Mouse (Mus musculus) forebrain, embryonic 10.5 days (tissue): Measurements from ENCODE around the gene Pdpr. TPM values are rescaled to one million over a fixed set of nuclear protein-coding genes. Genes with fewer than 3 reads are reported as not detected.
"Not testable (repeated sequence)": the region's sequence is repeated elsewhere in the genome, so short reads cannot be mapped to it uniquely, and the experiment has no call there.

Experiments
- DNase-seq: peaks from one replicate; pipeline ENCODE4 v3.0.0-alpha.2; 2017; ENCODE audit warnings: low spot score; ENCODE audit errors: extremely low spot score
- H3K27ac ChIP-seq: fragments of 300-500 bp; sonication (generic); 2 replicates; pipeline ENCODE4 v1.5.1; 2016; ENCODE audit warnings: mild to moderate bottlenecking
- H3K27me3 ChIP-seq: fragments of 300-500 bp; sonication (generic); 2 replicates; pipeline ENCODE4 v1.6.1; 2016; ENCODE audit warnings: mild to moderate bottlenecking; ENCODE audit not compliant: poor library complexity, severe bottlenecking
- H3K36me3 ChIP-seq: fragments of 300-500 bp; sonication (generic); replicated peaks from 2 replicates; pipeline ENCODE4 v1.6.1; 2016; ENCODE audit warnings: mild to moderate bottlenecking, moderate library complexity
- H3K4me1 ChIP-seq: fragments of 300-500 bp; sonication (generic); 2 replicates; pipeline ENCODE4 v1.6.1; 2016
- H3K4me3 ChIP-seq: fragments of 300-500 bp; sonication (generic); 2 replicates; pipeline ENCODE4 v1.5.1; 2016; ENCODE audit warnings: mild to moderate bottlenecking, moderate library complexity
- H3K9me3 ChIP-seq: fragments of 300-500 bp; sonication (generic); 2 replicates; pipeline ENCODE4 v1.6.1; 2016; ENCODE audit warnings: mild to moderate bottlenecking, moderate library complexity
- WGBS: fragments of 180-500 bp; shearing (Covaris S2); methylation state at CpG from one replicate; pipeline ENCODE4 v1.1.7; 2016; 5-methylcytosine and 5-hydroxymethylcytosine counted together
- polyA plus RNA-seq: library from polyadenylated mRNA; unstranded; fragments of >200 nt; fragmentation: Nextera tagmentation; extraction: Ambion mirVana; gene quantifications from 2 replicates; pipeline ENCODE4 v1.2.1, GENCODE M21; 2016

Pdpr gene
- polyA plus RNA-seq, 1 experiment from 2014 or later: 12.3 TPM

DNA sequence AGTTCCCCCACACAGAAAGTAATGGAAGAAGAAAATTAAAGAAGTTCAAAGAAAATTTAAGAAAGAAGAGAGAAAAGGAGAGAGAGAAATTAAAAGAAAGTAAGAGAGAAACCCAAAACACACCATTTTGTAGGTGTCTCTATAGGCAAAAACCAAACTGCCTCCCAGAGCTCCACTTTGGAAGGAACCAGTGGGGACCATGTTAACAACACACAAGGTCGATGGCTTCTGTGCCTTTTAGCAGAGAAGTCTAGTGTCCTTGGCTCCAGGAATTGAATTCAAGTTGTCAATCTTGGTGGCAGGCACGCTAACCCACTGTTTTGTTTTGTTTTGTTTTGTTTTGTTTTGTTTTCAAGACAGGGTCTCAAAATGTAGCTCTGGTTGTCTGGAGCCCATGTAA is 31.5 kb upstream of the Pdpr start:
- Histone ChIP-seq H3K27me3 (peaks cover 9% of the 10 kb centered on the region; the same call in 1 of the 2 replicates), H3K36me3 (peaks cover 14% of the 10 kb centered on the region), H3K4me3 (peak overlapping the region; percentile 57), H3K27ac (0 out of 2 replicates have a peak overlapping the region, but pooled peaks have one; percentile 86), H3K4me1 (peaks cover 35% of the 10 kb centered on the region), H3K9me3 (no peaks in the 10 kb centered on the region)
- no peak for DNase-seq
- 52% methylated on average over 2 of the region's 2 CpGs for WGBS

DNA sequence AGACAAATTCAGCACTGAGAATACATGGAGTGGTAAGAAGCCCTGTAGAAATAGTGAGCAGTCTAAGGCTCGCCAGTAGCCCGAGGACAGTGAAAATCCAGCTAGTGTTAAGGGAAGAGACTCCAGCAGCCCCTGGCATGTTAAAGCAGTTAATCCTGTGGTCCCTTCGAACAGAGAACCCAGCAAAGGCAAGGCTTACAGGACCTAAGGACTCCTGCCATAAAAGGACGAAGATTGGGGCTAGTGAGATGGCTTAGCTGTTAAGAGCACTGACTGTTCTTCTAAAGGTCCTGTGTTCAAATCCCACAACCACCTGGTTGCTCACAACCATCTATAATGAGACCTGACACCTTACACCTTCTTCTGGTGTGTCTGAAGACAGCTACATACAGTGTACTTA is 28.1 kb upstream of the Pdpr start:
- no peak overlapping the region for H3K27ac ChIP-seq
- H3K27me3 ChIP-seq: peaks cover 4% of the 10 kb centered on the region; the same call in 1 of the 2 replicates
- H3K36me3 ChIP-seq: no peaks in the 10 kb centered on the region
- H3K4me1 ChIP-seq: peaks cover 15% of the 10 kb centered on the region
- DNase-seq: no peak
- no peaks in the 10 kb centered on the region for H3K9me3 ChIP-seq
- no peak overlapping the region for H3K4me3 ChIP-seq
- WGBS: 62% methylated on average over 4 of the region's 4 CpGs

DNA sequence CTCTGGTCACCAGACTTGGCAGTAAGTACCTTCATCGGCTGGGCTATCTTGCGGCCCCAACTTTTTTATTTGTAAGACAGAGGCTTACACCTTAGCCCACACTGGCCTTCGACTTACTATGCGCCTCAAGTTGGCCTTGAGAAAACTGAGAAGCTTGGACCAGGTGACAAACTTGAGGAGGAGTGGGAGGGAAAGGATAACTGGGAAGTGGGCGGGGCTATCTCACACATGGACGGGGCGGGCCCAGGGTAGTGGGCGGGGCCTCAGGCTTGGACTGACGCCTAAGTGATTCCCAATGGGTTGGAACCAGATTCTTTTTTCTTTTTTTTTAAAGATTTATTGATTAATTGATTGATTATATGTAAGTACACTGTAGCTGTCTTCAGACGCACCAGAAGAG is 27.0 kb upstream of the Pdpr start:
- peaks cover 8% of the 10 kb centered on the region for H3K4me1 ChIP-seq
- no peak for DNase-seq
- WGBS: 29% methylated on average over 10 of the region's 10 CpGs
- H3K9me3 ChIP-seq: no peaks in the 10 kb centered on the region
- H3K27ac ChIP-seq: no peak overlapping the region
- no peak overlapping the region for H3K4me3 ChIP-seq
- no peaks in the 10 kb centered on the region for H3K36me3 ChIP-seq
- H3K27me3 ChIP-seq: peaks cover 4% of the 10 kb centered on the region; the same call in 1 of the 2 replicates

DNA sequence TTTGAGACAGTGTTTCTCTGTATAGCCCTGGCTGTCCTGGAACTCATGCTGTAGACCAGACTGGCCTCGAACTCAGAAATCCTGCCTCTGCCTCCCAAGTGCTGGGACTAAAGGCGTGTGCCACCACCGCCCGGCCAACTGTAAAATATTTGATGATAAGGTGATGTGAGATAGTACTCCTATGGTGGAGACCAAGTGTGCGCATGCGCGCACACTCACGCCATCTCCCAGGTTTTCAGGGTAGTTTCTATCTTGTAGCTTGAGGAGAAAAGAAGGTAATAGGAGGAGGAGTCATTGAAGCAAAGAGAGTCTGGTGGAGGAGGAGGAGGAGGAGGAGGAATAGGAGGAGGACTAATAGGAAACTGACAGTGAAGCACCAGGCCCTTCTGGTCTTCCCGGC is 25.8 kb upstream of the Pdpr start:
- not testable (repeated sequence) for H3K27ac ChIP-seq, H3K4me3 ChIP-seq, H3K4me1 ChIP-seq, DNase-seq, H3K9me3 ChIP-seq, H3K36me3 ChIP-seq, H3K27me3 ChIP-seq
- 89% methylated on average over 9 of the region's 9 CpGs for WGBS

DNA sequence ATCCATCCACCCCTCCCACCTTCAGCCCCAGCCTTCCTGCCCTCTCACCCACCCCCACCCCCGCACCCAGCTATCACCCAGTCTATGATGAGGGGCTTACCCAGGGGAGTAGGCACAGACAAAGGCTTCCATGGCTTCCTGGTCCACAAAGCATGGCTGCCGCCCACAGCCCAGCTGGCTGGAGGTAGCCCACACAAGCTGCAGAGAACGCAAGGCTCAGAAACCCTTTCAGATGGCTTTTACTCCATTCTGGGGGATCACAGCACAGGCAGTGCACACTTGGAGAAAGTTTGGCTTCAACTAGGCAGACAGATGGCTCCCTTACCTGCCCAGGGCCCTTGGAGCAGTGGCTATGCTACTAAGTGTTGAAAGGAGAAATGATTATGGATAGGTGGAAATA is 18.5 kb upstream of the Pdpr start:
- no peak overlapping the region for H3K27ac ChIP-seq
- H3K36me3 ChIP-seq: no peaks in the 10 kb centered on the region
- 80% methylated on average over 3 of the region's 3 CpGs for WGBS

DNA sequence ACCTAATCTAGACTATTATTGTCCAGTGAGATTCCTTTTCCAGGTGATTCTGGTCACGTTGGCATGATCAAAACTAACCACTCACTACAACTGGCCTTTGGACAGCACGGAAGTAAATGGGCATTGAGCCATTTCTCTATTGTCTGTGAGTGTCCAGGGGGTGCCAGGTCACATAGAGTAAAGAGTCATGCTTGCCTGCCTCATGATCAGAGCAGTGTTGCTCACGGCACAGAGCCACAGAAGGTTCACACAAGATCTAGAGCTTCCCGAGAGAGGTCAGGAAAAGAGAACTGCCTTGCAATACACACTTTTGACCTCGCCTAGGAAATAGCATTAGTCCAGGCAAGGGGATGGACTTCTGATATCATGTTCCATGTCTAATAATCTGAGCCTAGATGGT is 15.0 kb upstream of the Pdpr start:
- DNase-seq: no peak
- no peaks in the 10 kb centered on the region for H3K36me3 ChIP-seq
- WGBS: 81% methylated on average over 5 of the region's 5 CpGs
- no peaks in the 10 kb centered on the region for H3K9me3 ChIP-seq
- H3K4me3 ChIP-seq: no peak overlapping the region
- peaks cover 42% of the 10 kb centered on the region for H3K4me1 ChIP-seq
- no peaks in the 10 kb centered on the region for H3K27me3 ChIP-seq
- 0 out of 2 replicates have a peak overlapping the region, but pooled peaks have one; percentile 60 for H3K27ac ChIP-seq

More for the DNA sequence above, 18.5 kb upstream of the Pdpr start:
- Histone ChIP-seq H3K4me1 (peaks cover 25% of the 10 kb centered on the region), H3K27me3 (no peaks in the 10 kb centered on the region), H3K4me3 (no peak overlapping the region), H3K9me3 (no peaks in the 10 kb centered on the region)
- DNase-seq: no peak

DNA sequence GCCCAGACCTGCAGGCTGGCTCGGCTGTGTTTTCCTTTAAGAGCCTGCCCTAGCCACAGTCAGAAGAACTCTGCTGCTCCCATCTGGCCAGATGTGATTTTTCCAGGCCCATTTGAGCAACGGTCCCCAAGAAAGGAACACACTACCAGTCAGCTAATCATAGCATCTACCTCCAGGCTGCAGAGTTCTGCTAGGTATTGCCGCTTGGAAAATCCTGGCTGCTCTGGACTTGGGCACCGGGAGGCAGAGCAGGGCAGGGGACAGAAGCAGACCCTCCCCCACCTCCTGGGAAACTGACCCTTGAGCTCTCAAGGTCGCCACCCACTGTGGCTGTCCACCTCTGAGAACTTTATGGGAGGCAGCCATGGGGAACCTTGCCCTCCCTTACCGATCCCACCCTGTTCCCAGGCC is 14.6 kb upstream of the Pdpr start:
- Histone ChIP-seq H3K4me3 (no peak overlapping the region), H3K36me3 (no peaks in the 10 kb centered on the region), H3K27ac (peak overlapping the region; percentile 60), H3K27me3 (no peaks in the 10 kb centered on the region), H3K9me3 (no peaks in the 10 kb centered on the region), H3K4me1 (peaks cover 42% of the 10 kb centered on the region)
- 44% methylated on average over 6 of the region's 6 CpGs for WGBS
- no peak for DNase-seq

DNA sequence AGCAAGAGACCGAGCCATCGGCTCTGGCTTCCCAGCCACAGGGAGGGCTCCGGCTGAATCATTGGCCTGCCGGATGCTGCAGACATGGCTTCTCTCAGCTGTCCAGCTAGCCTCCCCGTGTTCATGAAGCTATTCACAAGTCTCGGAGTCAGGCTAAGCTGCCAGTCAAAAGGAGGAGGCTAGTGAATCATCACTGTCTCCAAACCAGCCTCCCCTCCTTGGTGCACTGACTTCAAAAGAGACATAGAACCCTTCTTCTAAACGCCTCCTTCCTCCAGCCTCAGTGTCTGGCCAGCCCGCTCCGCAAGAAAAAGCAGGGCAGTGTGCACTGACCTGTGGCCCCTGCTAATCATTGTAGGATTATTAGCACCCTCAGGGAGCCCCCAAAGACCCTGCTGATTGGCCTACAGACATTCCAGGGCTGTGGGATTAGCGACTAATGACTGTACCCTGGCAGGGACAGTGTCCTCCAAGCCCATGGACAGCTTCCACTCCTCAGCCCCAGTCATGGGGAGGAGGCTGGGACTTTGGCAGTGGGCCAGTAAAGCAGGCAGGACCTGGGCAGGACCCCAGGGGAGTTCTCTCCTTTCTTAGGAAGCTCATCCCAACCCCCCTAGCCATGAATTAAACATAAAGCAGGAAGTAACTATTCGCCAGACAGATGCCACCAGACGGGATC is 12.7 kb upstream of the Pdpr start:
- no peaks in the 10 kb centered on the region for H3K36me3 ChIP-seq
- H3K27ac ChIP-seq: peak overlapping the region; percentile 11
- H3K4me3 ChIP-seq: peak overlapping the region; percentile 8; the same call in 1 of the 2 replicates
- H3K27me3 ChIP-seq: no peaks in the 10 kb centered on the region
- WGBS: 46% methylated on average over 12 of the region's 12 CpGs
- H3K4me1 ChIP-seq: peaks cover 42% of the 10 kb centered on the region
- no peaks in the 10 kb centered on the region for H3K9me3 ChIP-seq
- DNase-seq: no peak

DNA sequence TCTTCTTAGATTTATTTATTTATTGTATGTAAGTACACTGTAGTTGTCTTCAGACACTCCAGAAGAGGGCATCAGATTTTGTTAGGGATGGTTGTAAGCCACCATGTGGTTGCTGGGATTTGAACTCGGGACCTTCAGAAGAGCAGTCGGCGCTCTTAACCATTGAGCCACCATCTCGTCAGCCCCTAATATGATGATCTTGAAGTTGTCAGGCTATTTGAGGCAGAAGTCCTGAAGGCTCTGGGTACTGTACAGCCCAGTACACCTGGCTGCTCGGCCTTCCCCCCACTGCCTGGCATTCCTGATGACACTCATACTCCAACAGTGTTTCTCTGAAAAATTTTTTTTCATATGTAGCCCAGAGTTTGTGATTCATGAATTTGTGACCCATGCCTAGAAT is 10.5 kb upstream of the Pdpr start:
- H3K4me3 ChIP-seq, H3K27me3 ChIP-seq, H3K36me3 ChIP-seq, H3K27ac ChIP-seq, DNase-seq, H3K9me3 ChIP-seq: not testable (repeated sequence)
- peaks cover 37% of the 10 kb centered on the region for H3K4me1 ChIP-seq
- WGBS: 89% methylated on average over 5 of the region's 5 CpGs

DNA sequence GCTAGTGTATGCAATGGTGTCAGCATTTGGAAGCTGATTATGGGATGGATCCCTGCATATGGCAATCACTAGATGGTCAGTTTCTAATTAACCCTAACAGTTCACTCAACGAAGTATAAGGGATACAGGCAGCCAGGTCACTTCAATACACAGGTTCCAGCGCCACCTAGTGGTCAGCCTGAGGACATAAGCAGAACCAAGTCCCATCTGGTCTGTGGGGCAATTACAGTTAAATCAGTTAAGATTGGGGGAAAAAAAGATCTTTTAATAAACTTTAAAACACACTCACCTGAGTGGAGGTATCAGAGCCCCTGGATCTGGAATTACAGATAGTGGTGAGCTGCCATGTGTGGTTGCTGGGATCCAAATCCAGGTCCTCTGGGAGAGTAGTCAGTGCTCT is 4.3 kb upstream of the Pdpr start:
- peak; percentile 83 for DNase-seq
- Histone ChIP-seq H3K9me3 (no peaks in the 10 kb centered on the region), H3K27me3 (no peaks in the 10 kb centered on the region), H3K4me3 (no peak overlapping the region), H3K36me3 (no peaks in the 10 kb centered on the region), H3K4me1 (peaks cover 7% of the 10 kb centered on the region), H3K27ac (no peak overlapping the region)
- WGBS: 1% methylated on average over 2 of the region's 2 CpGs

DNA sequence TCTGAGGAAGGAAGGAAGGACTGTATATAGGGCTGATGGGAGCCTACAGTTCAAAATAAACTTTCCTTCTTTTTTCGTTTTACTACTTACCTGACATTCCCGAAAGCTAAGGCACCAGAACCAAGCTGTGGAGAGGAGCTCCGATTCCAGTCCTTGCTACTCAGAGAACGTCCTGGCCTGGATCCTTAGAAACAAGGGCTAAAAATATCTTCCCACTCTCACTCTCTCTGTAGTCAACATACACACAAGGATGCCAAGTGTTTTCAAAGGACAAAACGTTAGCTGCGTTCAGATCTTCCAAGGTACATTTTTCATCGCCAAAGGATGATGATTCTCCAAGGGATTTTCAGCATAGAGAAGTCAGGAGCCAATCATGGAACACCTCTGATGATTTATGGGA is 2.7 kb upstream of the Pdpr start:
- no peak overlapping the region for H3K27ac ChIP-seq
- 85% methylated on average over 7 of the region's 7 CpGs for WGBS

DNA sequence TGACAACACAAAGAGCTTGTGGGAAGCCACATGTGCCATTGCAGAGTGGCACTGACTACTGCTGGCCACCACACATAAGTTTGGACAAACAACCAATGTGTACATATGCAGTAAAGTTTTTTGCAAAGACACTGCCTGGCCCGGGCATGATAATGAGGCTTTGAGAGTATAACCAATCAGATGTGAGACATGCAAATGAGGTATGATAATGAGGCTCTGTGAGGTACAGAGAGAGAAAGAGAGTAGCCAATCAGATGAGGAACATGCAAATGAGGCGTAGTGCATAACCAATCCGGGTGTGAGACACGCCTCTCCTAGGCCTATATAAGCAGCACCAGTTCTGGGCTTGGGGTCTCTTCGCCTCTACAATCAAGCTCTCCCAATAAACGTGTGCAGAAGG is 2.1 kb upstream of the Pdpr start, which contains the start of gene Clec18a:
Gene Clec18a (minus strand): TSS at position 101 of the 400 bp plus-strand sequence.
- DNase-seq: not testable (repeated sequence)
- WGBS: 90% methylated on average over 5 of the region's 6 CpGs

More for the DNA sequence above, 2.7 kb upstream of the Pdpr start:
- Histone ChIP-seq H3K27me3 (no peaks in the 10 kb centered on the region), H3K36me3 (no peaks in the 10 kb centered on the region), H3K9me3 (no peaks in the 10 kb centered on the region), H3K4me3 (no peak overlapping the region), H3K4me1 (peaks cover 17% of the 10 kb centered on the region)
- no peak for DNase-seq

DNA sequence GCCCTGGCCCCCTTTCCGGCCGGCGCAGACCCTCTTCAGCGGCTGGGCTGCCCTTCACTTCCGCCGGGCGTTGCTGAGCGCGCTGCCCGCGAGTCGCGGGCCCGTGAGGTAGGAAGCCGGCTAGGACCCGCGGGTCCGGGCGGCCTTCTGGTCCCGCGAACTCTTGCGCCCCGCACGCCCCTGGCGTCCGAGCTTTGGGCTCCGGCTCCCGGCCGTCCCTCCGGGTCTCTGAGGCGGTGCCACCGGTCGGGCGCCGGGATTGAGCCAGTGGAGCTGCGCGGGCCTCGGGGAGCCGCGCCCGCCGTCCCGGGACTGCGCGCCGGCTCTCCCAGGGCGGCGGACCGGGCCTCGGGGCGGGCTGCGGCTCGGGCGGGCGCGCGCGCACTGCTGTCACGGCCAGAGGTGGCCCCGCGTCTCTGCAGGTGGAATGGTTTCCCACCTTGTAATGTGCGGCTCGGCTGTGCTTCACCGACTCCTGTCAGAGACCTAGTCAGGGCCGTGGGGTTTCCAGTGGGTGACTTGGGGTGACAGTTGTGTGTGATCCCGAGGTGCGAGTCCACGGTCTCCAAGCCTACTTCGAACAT is 381 bp downstream of the Pdpr start:
- WGBS: under 1% methylated on average over 69 of the region's 69 CpGs
- not testable (repeated sequence) for H3K27me3 ChIP-seq, H3K9me3 ChIP-seq, DNase-seq, H3K36me3 ChIP-seq
- H3K4me1 ChIP-seq: peaks cover 17% of the 10 kb centered on the region
- H3K4me3 ChIP-seq: peak overlapping the region; percentile 69
- H3K27ac ChIP-seq: peak overlapping the region; percentile 75

More for the DNA sequence above, 2.1 kb upstream of the Pdpr start, which contains the start of gene Clec18a:
- not testable (repeated sequence) for H3K36me3 ChIP-seq, H3K9me3 ChIP-seq, H3K4me3 ChIP-seq, H3K27me3 ChIP-seq, H3K27ac ChIP-seq
- H3K4me1 ChIP-seq: peaks cover 17% of the 10 kb centered on the region
